Mouse (Mus musculus): ENCODE results near the gene Hs3st6. TPM values are rescaled to one million over a fixed set of nuclear protein-coding genes. Genes with fewer than 3 reads are reported as not detected.

The Hs3st6 gene
- polyA plus RNA-seq, 1 experiment from 2014 or later: 0.07 TPM

DNA sequence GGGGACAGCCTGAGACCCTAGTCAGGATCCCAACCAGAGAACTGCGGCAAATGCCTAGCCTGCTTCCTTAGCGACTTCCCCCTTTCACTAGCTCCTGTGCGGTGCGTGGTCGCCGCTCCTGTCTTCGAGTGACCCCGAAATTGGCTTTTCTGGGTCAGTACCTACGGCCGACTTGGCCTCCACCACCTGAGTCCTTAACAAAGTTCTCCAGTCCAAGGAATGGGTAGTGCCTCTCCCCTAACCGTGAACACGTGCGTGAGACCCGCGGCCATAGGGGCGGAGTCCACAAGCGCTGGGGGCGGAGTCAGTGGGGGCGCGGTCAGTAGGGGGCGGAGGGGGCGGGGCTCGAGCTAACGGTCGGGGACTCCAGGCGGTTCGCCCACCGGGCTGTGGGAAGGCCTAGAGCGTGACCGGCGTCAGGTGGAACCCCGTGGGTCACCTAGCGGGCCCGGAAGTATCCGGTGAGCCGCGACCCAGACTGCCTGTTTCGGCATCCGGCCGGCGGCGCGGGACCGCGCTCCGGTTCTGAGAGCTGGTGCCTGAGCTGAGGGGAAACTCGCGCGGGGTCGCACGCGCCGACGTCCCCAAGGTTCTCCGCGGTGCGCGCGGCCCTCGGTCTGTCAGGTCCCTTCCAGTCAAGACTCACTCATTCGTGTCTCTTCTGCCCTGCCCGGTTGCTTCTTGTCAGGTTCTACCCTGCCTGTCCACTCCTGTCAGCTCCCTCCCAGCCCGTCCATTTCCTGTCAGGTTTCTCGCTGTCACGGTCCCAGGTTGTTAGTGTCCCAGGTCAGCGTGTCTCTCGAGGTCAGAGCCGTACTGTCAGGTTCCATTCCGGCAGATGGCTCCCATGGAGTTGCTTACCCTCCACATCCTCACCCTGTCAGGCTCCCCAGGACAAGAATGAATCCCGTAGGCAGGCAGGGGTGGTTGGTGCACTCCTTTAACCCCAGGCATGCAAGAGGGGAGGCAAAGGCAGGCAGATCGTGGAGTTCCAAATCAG, 51.5 kb downstream of the Hs3st6 start, which contains the start of gene Meiob:
Gene Meiob, plus strand, starts transcription at position 338 of the 1,000 bp plus-strand sequence.
- Histone ChIP-seq H3K4me3 (replicated peaks) (peak within 1 kb of the TSS; percentile 76), H3K4me2 (peak within 1 kb of the TSS; percentile 89), H3K27me3 (peaks cover 32% of the 10 kb centered on the region), H3K9me3 (replicated peaks) (no peaks in the 10 kb centered on the region), H3K36me3 (replicated peaks) (no peaks in the 10 kb centered on the region), H3K9ac (peak within 1 kb of the TSS; percentile 72), H3K27ac (replicated peaks) (0 out of 2 replicates have a peak within 1 kb of the TSS, but pooled peaks have one; percentile 34), H3K4me1 (replicated peaks) (peaks cover 20% of the 10 kb centered on the region)
- peak; percentile 85 for ATAC-seq (ENCODE audit: insufficient read depth)
- under 1% methylated on average over 71 of the region's 71 CpGs for WGBS (ENCODE audit: insufficient replicate concordance)

Other genes starting within 250 kb of the Hs3st6 start
- 32.9 and 35.2 TPM in 2 replicates for gene Traf7, start 225.1 kb upstream of the Hs3st6 start, polyA plus RNA-seq (2015; fragmentation: Nextera tagmentation; extraction: Ambion mirVana)
- gene Rab26, start 218.8 kb upstream of the Hs3st6 start, polyA plus RNA-seq (2015; fragmentation: Nextera tagmentation; extraction: Ambion mirVana): 0.64 and 0.74 TPM in 2 replicates
- gene Pkd1, start 203.2 kb upstream of the Hs3st6 start, polyA plus RNA-seq (2015; fragmentation: Nextera tagmentation; extraction: Ambion mirVana): 2.6 and 3.0 TPM in 2 replicates
- gene Tsc2, start 120.4 kb upstream of the Hs3st6 start, polyA plus RNA-seq (2015; fragmentation: Nextera tagmentation; extraction: Ambion mirVana): 18.8 and 21.4 TPM in 2 replicates
- 5.8 and 6.4 TPM in 2 replicates for gene Nthl1, start 120.3 kb upstream of the Hs3st6 start, polyA plus RNA-seq (2015; fragmentation: Nextera tagmentation; extraction: Ambion mirVana)
- 10.8 and 13.8 TPM in 2 replicates for gene Slc9a3r2, start 102.7 kb upstream of the Hs3st6 start, polyA plus RNA-seq (2015; fragmentation: Nextera tagmentation; extraction: Ambion mirVana)
- 0.30 TPM in 1 of 2 replicates, not detected in the other for gene Npw, start 94.5 kb upstream of the Hs3st6 start, polyA plus RNA-seq (2015; fragmentation: Nextera tagmentation; extraction: Ambion mirVana)
- 9.9 and 12.5 TPM in 2 replicates for gene Zfp598, start 83.3 kb upstream of the Hs3st6 start, polyA plus RNA-seq (2015; fragmentation: Nextera tagmentation; extraction: Ambion mirVana)
- gene Syngr3, start 63.0 kb upstream of the Hs3st6 start, polyA plus RNA-seq (2015; fragmentation: Nextera tagmentation; extraction: Ambion mirVana): 0.07 and 0.16 TPM in 2 replicates
- gene Gfer, start 56.8 kb upstream of the Hs3st6 start, polyA plus RNA-seq (2015; fragmentation: Nextera tagmentation; extraction: Ambion mirVana): 22.8 and 25.2 TPM in 2 replicates
- gene Noxo1, start 56.8 kb upstream of the Hs3st6 start, polyA plus RNA-seq (2015; fragmentation: Nextera tagmentation; extraction: Ambion mirVana): 0.14 and 0.16 TPM in 2 replicates
- 35.0 and 40.6 TPM in 2 replicates for gene Tbl3, start 45.3 kb upstream of the Hs3st6 start, polyA plus RNA-seq (2015; fragmentation: Nextera tagmentation; extraction: Ambion mirVana)
- not detected in 2 replicates for gene Rnf151, start 34.9 kb upstream of the Hs3st6 start, polyA plus RNA-seq (2015; fragmentation: Nextera tagmentation; extraction: Ambion mirVana)
- gene Rps2, start 34.9 kb upstream of the Hs3st6 start, polyA plus RNA-seq (2015; fragmentation: Nextera tagmentation; extraction: Ambion mirVana): 1,043 and 1,068 TPM in 2 replicates
- gene Ndufb10, start 28.5 kb upstream of the Hs3st6 start, polyA plus RNA-seq (2015; fragmentation: Nextera tagmentation; extraction: Ambion mirVana): 160 and 162 TPM in 2 replicates
- 0.09 and 0.15 TPM in 2 replicates for gene Rpl3l, start 25.2 kb upstream of the Hs3st6 start, polyA plus RNA-seq (2015; fragmentation: Nextera tagmentation; extraction: Ambion mirVana)
- 31.1 and 32.9 TPM in 2 replicates for gene Msrb1, start 16.3 kb upstream of the Hs3st6 start, polyA plus RNA-seq (2015; fragmentation: Nextera tagmentation; extraction: Ambion mirVana)
- 0.35 and 0.54 TPM in 2 replicates for gene Meiob, start 51.3 kb downstream of the Hs3st6 start, polyA plus RNA-seq (2015; fragmentation: Nextera tagmentation; extraction: Ambion mirVana)
- gene Hagh, start 87.2 kb downstream of the Hs3st6 start, polyA plus RNA-seq (2015; fragmentation: Nextera tagmentation; extraction: Ambion mirVana): 117 and 135 TPM in 2 replicates
- gene Fahd1, start 97.4 kb downstream of the Hs3st6 start, polyA plus RNA-seq (2015; fragmentation: Nextera tagmentation; extraction: Ambion mirVana): 41.1 and 44.2 TPM in 2 replicates
- 9.6 and 11.5 TPM in 2 replicates for gene Igfals, start 113.0 kb downstream of the Hs3st6 start, polyA plus RNA-seq (2015; fragmentation: Nextera tagmentation; extraction: Ambion mirVana)
- gene Nubp2, start 133.4 kb downstream of the Hs3st6 start, polyA plus RNA-seq (2015; fragmentation: Nextera tagmentation; extraction: Ambion mirVana): 68.1 and 73.5 TPM in 2 replicates
- gene Spsb3, start 133.7 kb downstream of the Hs3st6 start, polyA plus RNA-seq (2015; fragmentation: Nextera tagmentation; extraction: Ambion mirVana): 45.2 and 48.4 TPM in 2 replicates
- 11.5 and 13.0 TPM in 2 replicates for gene Eme2, start 142.1 kb downstream of the Hs3st6 start, polyA plus RNA-seq (2015; fragmentation: Nextera tagmentation; extraction: Ambion mirVana)
- 52.3 and 52.8 TPM in 2 replicates for gene Mrps34, start 142.1 kb downstream of the Hs3st6 start, polyA plus RNA-seq (2015; fragmentation: Nextera tagmentation; extraction: Ambion mirVana)
- 53.4 and 60.1 TPM in 2 replicates for gene Nme3, start 143.5 kb downstream of the Hs3st6 start, polyA plus RNA-seq (2015; fragmentation: Nextera tagmentation; extraction: Ambion mirVana)
- 8.3 and 10.0 TPM in 2 replicates for gene Mapk8ip3, start 184.0 kb downstream of the Hs3st6 start, polyA plus RNA-seq (2015; fragmentation: Nextera tagmentation; extraction: Ambion mirVana)
- gene Jpt2, start 207.7 kb downstream of the Hs3st6 start, polyA plus RNA-seq (2015; fragmentation: Nextera tagmentation; extraction: Ambion mirVana): 60.0 and 62.4 TPM in 2 replicates